Comparison of ENCODE assay signal across 20 mouse cellular contexts in the genomic region with DNA sequence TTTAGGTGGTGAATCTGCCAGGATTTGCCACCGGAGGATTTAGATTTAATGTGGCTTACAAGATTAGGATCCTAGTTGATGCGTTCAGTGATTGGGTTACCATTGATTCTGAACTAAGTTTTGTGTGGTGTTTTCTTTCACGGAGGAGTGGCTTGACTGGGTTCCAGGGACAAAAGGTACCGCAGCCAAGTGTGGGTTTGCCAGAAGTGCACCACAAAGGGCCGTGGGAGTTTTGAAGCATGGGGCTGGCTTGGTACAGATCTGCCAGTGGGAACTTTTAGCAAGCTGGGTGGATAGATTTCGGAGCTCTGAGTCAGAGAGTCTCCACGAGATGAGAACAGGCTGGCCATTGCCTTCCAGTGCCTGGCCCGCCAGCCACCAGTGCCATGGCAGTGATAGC.
DNase-seq lines count a peak whose midpoint lies in the region; ATAC-seq lines count a peak whose summit lies in the region.
"Had no signal": no experiment of that assay in that cellular context is flagged by ENCODE, and none has a peak within 500 bp of the region (broad histone marks: within the 10 kb centered on the region; RNA-seq: fewer than 3 reads in every experiment).

No protein-coding gene starts in this region.

- H3K27me3 ChIP-seq in embryonic facial prominence, embryonic 14.5 days (replicated peaks; ENCODE audit: control insufficient read depth, insufficient read depth, low read length), result no peaks in the 10 kb centered on the region
- H3K27me3 ChIP-seq in embryonic facial prominence, embryonic 10.5 days (replicated peaks; ENCODE audit: low read depth, poor library complexity, severe bottlenecking), result no peaks in the 10 kb centered on the region
- H3K27me3 ChIP-seq: forebrain, embryonic 13.5 days; heart, embryonic 13.5 days; intestine, embryonic 15.5 days; midbrain, embryonic 15.5 days had no signal

- WGBS in embryonic facial prominence, embryonic 14.5 days, result 76% methylated on average over 8 of the region's 8 CpGs
- 93% methylated on average over 8 of the region's 8 CpGs for WGBS in embryonic facial prominence, embryonic 10.5 days

- H3K4me3 ChIP-seq in embryonic facial prominence, embryonic 14.5 days (ENCODE audit: low read depth, low read length), result no peak overlapping the region
- H3K4me3 ChIP-seq in embryonic facial prominence, embryonic 10.5 days, result no peak overlapping the region
- H3K4me3 ChIP-seq: forebrain, embryonic 13.5 days; heart, embryonic 13.5 days; hindbrain, embryonic 10.5 days; intestine, embryonic 15.5 days; midbrain, embryonic 15.5 days had no signal

- no peak overlapping the region for H3K9ac ChIP-seq in embryonic facial prominence, embryonic 14.5 days (ENCODE audit: low read depth, low read length)
- H3K9ac ChIP-seq: forebrain, embryonic 13.5 days; heart, embryonic 13.5 days; intestine, embryonic 15.5 days; lung, embryonic 14.5 days; midbrain, embryonic 15.5 days had no signal

- H3K4me2 ChIP-seq in embryonic facial prominence, embryonic 14.5 days (ENCODE audit: low read depth, low read length), result no peak overlapping the region
- H3K4me2 ChIP-seq: forebrain, embryonic 13.5 days; heart, embryonic 13.5 days; intestine, embryonic 15.5 days; liver, embryonic 11.5 days; lung, embryonic 14.5 days; midbrain, embryonic 15.5 days had no signal

- H3K27ac ChIP-seq in embryonic facial prominence, embryonic 14.5 days (replicated peaks; ENCODE audit: low read depth, low read length), result no peak overlapping the region
- H3K27ac ChIP-seq in embryonic facial prominence, embryonic 10.5 days (replicated peaks), result no peak overlapping the region
- H3K27ac ChIP-seq: forebrain, embryonic 13.5 days; heart, embryonic 13.5 days; hindbrain, embryonic 10.5 days; intestine, embryonic 15.5 days; kidney, postnatal 0 days; midbrain, embryonic 15.5 days had no signal

- no peaks in the 10 kb centered on the region for H3K4me1 ChIP-seq in embryonic facial prominence, embryonic 14.5 days (ENCODE audit: control insufficient read depth, insufficient read depth, low read length)
- no peaks in the 10 kb centered on the region for H3K4me1 ChIP-seq in embryonic facial prominence, embryonic 10.5 days
- H3K4me1 ChIP-seq: forebrain, embryonic 13.5 days; heart, embryonic 13.5 days; hindbrain, embryonic 10.5 days; intestine, embryonic 15.5 days; midbrain, embryonic 15.5 days had no signal

- DNase-seq in embryonic facial prominence, embryonic 14.5 days (ENCODE audit: low spot score), result peak; percentile 31
- DNase-seq in embryonic facial prominence, embryonic 10.5 days (ENCODE audit: low spot score), result no peak
- peak; percentile 5 for DNase-seq in testis, postnatal 14 days (ENCODE audit: low spot score)
- no peak for DNase-seq in testis, postnatal 10 days (ENCODE audit: low spot score)
- DNase-seq in layer of hippocampus, postnatal 36 days, result peak; percentile 62 to 63
- no peak for DNase-seq in cerebellum, adult 9-10 months
- DNase-seq in MN1 (ENCODE audit: low spot score), result no peak
- DNase-seq: adrenal gland, adult 8-10 months; cerebellum, adult 2 months; gastrocnemius, postnatal 36 days; lung, embryonic 14.5 days; thymus, postnatal 14 days had no signal

- H3K36me3 ChIP-seq in embryonic facial prominence, embryonic 14.5 days (ENCODE audit: control insufficient read depth, insufficient read depth, low read length), result no peaks in the 10 kb centered on the region
- H3K36me3 ChIP-seq in embryonic facial prominence, embryonic 10.5 days (replicated peaks), result no peaks in the 10 kb centered on the region
- H3K36me3 ChIP-seq: heart, embryonic 13.5 days; hindbrain, embryonic 10.5 days; intestine, embryonic 15.5 days; midbrain, embryonic 15.5 days had no signal

- no peaks in the 10 kb centered on the region for H3K9me3 ChIP-seq in embryonic facial prominence, embryonic 14.5 days (ENCODE audit: control insufficient read depth, low read length)
- H3K9me3 ChIP-seq in embryonic facial prominence, embryonic 10.5 days, result no peaks in the 10 kb centered on the region
- H3K9me3 ChIP-seq: forebrain, embryonic 13.5 days; hindbrain, embryonic 10.5 days; intestine, embryonic 15.5 days; midbrain, embryonic 15.5 days had no signal

- ATAC-seq in embryonic facial prominence, embryonic 14.5 days (ENCODE audit: low read depth), result peak; percentile 44; the same call in 1 of the 2 replicates
- no peak for ATAC-seq in inflammation-experienced regulatory T-cells, adult 6 months
- ATAC-seq: forebrain, embryonic 13.5 days; intestine, embryonic 15.5 days; midbrain, embryonic 15.5 days had no signal

Comparison
In these comparisons a context has a peak if more than half of its experiments do, and no peak if none do; other contexts are left out.
1. DNase-seq: peak in embryonic facial prominence, embryonic 14.5 days (single experiment), testis, postnatal 14 days (single experiment) and layer of hippocampus, postnatal 36 days (2 of 2); none in embryonic facial prominence, embryonic 10.5 days (single experiment), testis, postnatal 10 days (single experiment), cerebellum, adult 9-10 months (single experiment) and MN1 (single experiment).